Mouse (Mus musculus) olfactory bulb, adult 2 months (tissue): ENCODE measurements around the gene Arl4d.

ENCODE experiments used
- CTCF ChIP-seq: fragments of 200-500 bp; IDR thresholded peaks from 2 replicates; pipeline ENCODE4 v1.5.1; 2012; ENCODE audit warnings: low read depth, mild to moderate bottlenecking, low read length, moderate library complexity; ENCODE audit not compliant: insufficient read depth
- POLR2A ChIP-seq: fragments of 200-500 bp; IDR thresholded peaks from 2 replicates; pipeline ENCODE4 v1.6.1; 2012; ENCODE audit warnings: mild to moderate bottlenecking, low read depth, low read length, moderate library complexity; ENCODE audit not compliant: insufficient read depth

- no peak for TF ChIP-seq CTCF
- TF ChIP-seq POLR2A: no peak
Observed at GRCm38 (mm10) chr11:101690326-101690725, 25.0 kb downstream of the Arl4d start.
